Mouse (Mus musculus): Measurements from ENCODE around the gene Cyp27a1.

GRCm38 (mm10) chr1:74715886-74716285 lies 2.5 kb downstream of the Cyp27a1 start:
- no peak for TF ChIP-seq CTCF (IDR thresholded peaks at IDR 0.05; ENCODE audit: low read depth)
- TF ChIP-seq EP300 (IDR thresholded peaks at IDR 0.05; ENCODE audit: low read depth) = no peak
